Mouse (Mus musculus) ovary, postnatal 10 days (tissue): Measurements from ENCODE around the gene Olfr703.

Experiments used
- DNase-seq: peaks from one replicate; pipeline ENCODE4 v3.0.0; 2022; ENCODE audit warnings: low spot score

Olfr703 gene

GRCm38 (mm10) chr7:106843060-106843459, at the start of gene Olfr703:
Olfr703 (plus strand) TSS chr7:106843360.
- no peak for DNase-seq

- no peak for DNase-seq
Observed at GRCm38 (mm10) chr7:106808734-106809133, 34.4 kb upstream of the Olfr703 start, which contains the start of gene Olfr700. Olfr700 (minus strand) TSS chr7:106808834.

GRCm38 (mm10) chr7:106813829-106814228, 29.3 kb upstream of the Olfr703 start, which contains the start of gene Olfr701:
Olfr701 (plus strand) TSS chr7:106814129.
- DNase-seq = no peak

DNA sequence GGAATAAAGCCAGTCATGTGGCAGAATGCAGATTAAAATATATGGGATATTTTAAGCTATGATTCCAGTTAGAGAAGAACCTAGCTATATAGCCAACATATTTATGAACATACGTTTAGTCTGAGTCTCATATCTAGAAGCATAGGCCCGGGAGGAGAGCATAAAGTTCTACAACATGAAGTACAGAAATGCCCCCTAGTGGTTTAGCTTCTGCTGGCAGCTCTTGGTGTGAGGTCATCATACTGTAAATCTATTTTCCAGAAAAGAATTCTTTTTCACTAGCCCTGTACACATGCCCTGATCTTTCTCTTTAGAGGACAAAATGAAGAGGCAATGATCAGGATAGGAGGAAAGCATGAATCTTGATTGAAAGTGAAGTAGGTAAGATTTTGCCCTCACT, 27.4 kb upstream of the Olfr703 start:
- DNase-seq = no peak

DNA sequence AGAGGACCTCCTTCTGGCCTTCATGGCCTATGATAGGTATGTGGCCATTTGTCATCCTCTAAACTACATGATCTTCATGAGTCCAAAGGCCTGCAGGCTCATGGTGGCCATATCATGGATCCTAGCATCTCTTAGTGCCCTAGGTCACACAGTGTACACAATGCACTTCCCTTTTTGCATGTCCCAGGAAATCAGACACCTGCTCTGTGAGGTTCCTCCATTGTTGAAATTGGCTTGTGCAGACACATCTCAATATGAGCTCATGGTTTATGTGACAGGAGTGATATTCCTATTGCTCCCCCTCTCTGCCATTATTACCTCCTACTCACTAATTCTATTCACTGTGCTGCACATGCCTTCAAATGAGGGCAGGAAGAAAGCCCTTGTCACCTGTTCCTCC, 24.7 kb upstream of the Olfr703 start:
- no peak for DNase-seq

GRCm38 (mm10) chr7:106833793-106834192, 9.4 kb upstream of the Olfr703 start, which contains the start of gene Olfr702:
Olfr702 (minus strand) TSS chr7:106833893.
- DNase-seq = no peak

DNA sequence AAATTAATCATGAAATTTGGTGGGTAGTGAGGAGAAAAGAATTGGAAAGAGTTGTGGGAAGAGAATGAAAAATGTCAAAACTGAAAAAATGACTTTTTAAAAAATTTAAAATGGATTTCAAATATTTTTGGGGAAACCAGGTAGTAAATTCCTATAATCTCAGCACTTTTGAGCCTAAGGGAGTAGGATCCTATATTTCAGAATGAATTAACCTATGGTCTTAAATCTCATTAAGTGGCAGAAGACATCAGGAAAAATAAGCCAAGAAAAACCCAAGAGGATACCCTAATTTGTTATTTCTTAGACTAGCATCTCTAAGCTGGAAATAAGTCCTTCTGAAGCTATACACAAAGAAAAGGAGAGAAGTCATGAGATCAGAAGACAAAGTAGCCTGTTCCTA, 19.7 kb downstream of the Olfr703 start, which contains the start of gene Olfr704:
Gene Olfr704, plus strand, starts transcription at position 301 of the 400 bp plus-strand sequence.
- DNase-seq = no peak

DNA sequence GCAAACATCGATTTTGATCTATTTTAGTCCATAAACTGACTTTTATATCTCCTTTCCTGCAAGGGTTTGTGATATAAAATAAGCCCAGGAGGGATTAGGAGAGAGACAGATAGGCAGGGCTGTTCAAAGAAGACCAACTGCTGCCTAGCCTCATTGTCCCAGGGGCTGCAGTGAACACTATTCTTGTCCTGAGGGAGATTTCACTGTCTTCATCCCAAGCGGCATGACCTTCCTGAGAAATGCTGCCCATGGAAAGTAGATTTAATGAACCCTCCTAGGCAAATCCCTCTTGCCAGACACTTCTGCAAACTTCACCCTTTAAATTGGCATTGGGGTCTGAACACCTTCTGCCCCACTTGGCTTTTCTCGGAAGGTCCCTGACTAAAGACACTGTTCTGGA, 33.6 kb downstream of the Olfr703 start, which contains the start of gene Olfr705:
Gene Olfr705, minus strand, starts transcription at position 101 of the 400 bp plus-strand sequence.
- no peak for DNase-seq

- DNase-seq = no peak
Observed at GRCm38 (mm10) chr7:106888062-106888461, 44.9 kb downstream of the Olfr703 start, which contains the start of gene Olfr706. Olfr706 (minus strand) TSS chr7:106888162.
